Mouse (Mus musculus) embryonic facial prominence, embryonic 11.5 days (tissue): Measurements from ENCODE around the gene Gm13697. TPM values are rescaled to one million over a fixed set of nuclear protein-coding genes. Genes with fewer than 3 reads are reported as not detected.

ENCODE experiments used
- ATAC-seq: fragments of 200-750 bp; cut with Nextera tagmentation; replicated peaks from 2 replicates; pipeline ENCODE4 v1.8.0; 2017; ENCODE audit warnings: low read depth; ENCODE audit not compliant: insufficient number of reproducible peaks, low FRiP score, low TSS enrichment
- DNase-seq: peaks from one replicate; pipeline ENCODE4 v3.0.0-alpha.2; 2015; ENCODE audit warnings: low spot score
- H3K27ac ChIP-seq: fragments of 300-500 bp; sonication (generic); replicated peaks from 2 replicates; pipeline ENCODE4 v1.5.1; 2014; ENCODE audit warnings: mild to moderate bottlenecking, low read depth, low read length, control low read depth
- H3K27me3 ChIP-seq: fragments of 300-500 bp; sonication (generic); 2 replicates; pipeline ENCODE4 v1.6.1; 2014; ENCODE audit warnings: mild to moderate bottlenecking, low read length, moderate library complexity, mixed read lengths; ENCODE audit not compliant: control insufficient read depth, insufficient read depth
- H3K36me3 ChIP-seq: fragments of 300-500 bp; sonication (generic); replicated peaks from 2 replicates; pipeline ENCODE4 v1.6.1; 2014; ENCODE audit warnings: low read depth, mild to moderate bottlenecking, low read length, moderate library complexity, mixed read lengths; ENCODE audit not compliant: control insufficient read depth, insufficient read depth
- H3K4me1 ChIP-seq: fragments of 300-500 bp; sonication (generic); 2 replicates; pipeline ENCODE4 v1.6.1; 2014; ENCODE audit warnings: low read length, mixed read lengths; ENCODE audit not compliant: control insufficient read depth, insufficient read depth
- H3K4me2 ChIP-seq: fragments of 300-500 bp; sonication (generic); 2 replicates; pipeline ENCODE4 v1.6.1; 2014; ENCODE audit warnings: low read depth, mild to moderate bottlenecking, control low read depth, low read length, moderate library complexity
- H3K4me3 ChIP-seq: fragments of 300-500 bp; sonication (generic); 2 replicates; pipeline ENCODE4 v1.5.1; 2014; ENCODE audit warnings: low read depth, low read length, control low read depth
- H3K9ac ChIP-seq: fragments of 300-500 bp; sonication (generic); replicated peaks from 2 replicates; pipeline ENCODE4 v1.6.1; 2014; ENCODE audit warnings: mild to moderate bottlenecking, control low read depth, low read length
- H3K9me3 ChIP-seq: fragments of 300-500 bp; sonication (generic); replicated peaks from 2 replicates; pipeline ENCODE4 v1.6.1; 2016; ENCODE audit warnings: mild to moderate bottlenecking, low read length, inconsistent platforms, mixed read lengths; ENCODE audit not compliant: control insufficient read depth
- WGBS: fragments of 180-500 bp; shearing (Covaris S2); extraction: QIAGEN DNeasy Blood & Tissue Kit; methylation state at CpG from one replicate; pipeline ENCODE4 v1.1.7; 2014; 5-methylcytosine and 5-hydroxymethylcytosine counted together
- polyA plus RNA-seq: library from polyadenylated mRNA; unstranded; fragments of >200 nt; fragmentation: Nextera tagmentation; extraction: Ambion mirVana; gene quantifications from 2 replicates; pipeline ENCODE4 v1.2.1, GENCODE M21; 2014

Gene Gm13697
- polyA plus RNA-seq, 1 experiment from 2014 or later = not detected

GRCm38 (mm10) chr2:84018330-84018729, 33.8 kb downstream of the Gm13697 start:
- Histone ChIP-seq H3K36me3 (no peaks in the 10 kb centered on the region), H3K9ac (no peak overlapping the region), H3K4me2 (no peak overlapping the region), H3K4me3 (no peak overlapping the region), H3K27ac (no peak overlapping the region), H3K9me3 (no peaks in the 10 kb centered on the region), H3K4me1 (no peaks in the 10 kb centered on the region), H3K27me3 (no peaks in the 10 kb centered on the region)
- DNase-seq (no peak), ATAC-seq (no peak)
- WGBS = 77% methylated on average over 3 of the region's 3 CpGs

- Histone ChIP-seq H3K9me3 (no peaks in the 10 kb centered on the region), H3K27me3 (no peaks in the 10 kb centered on the region), H3K4me2 (no peak overlapping the region), H3K27ac (no peak overlapping the region), H3K36me3 (no peaks in the 10 kb centered on the region), H3K9ac (no peak overlapping the region), H3K4me1 (no peaks in the 10 kb centered on the region), H3K4me3 (no peak overlapping the region)
- ATAC-seq (no peak; the same call in 1 of the 2 replicates), DNase-seq (no peak)
- WGBS = 68% methylated on average over 8 of the region's 8 CpGs
These were observed 35.2 kb downstream of the Gm13697 start for GRCm38 (mm10) chr2:84019519-84020305.

- no peaks in the 10 kb centered on the region for H3K27me3 ChIP-seq
- no peaks in the 10 kb centered on the region for H3K9me3 ChIP-seq
- DNase-seq (no peak), ATAC-seq (no peak)
- no peaks in the 10 kb centered on the region for H3K4me1 ChIP-seq
- no peak overlapping the region for H3K27ac ChIP-seq
- no peak overlapping the region for H3K9ac ChIP-seq
- no peaks in the 10 kb centered on the region for H3K36me3 ChIP-seq
- 82% methylated on average over 2 of the region's 2 CpGs for WGBS
- no peak overlapping the region for H3K4me2 ChIP-seq
- H3K4me3 ChIP-seq = no peak overlapping the region
These were observed 37.4 kb downstream of the Gm13697 start for GRCm38 (mm10) chr2:84021930-84022329.

GRCm38 (mm10) chr2:84022905-84023304, 38.4 kb downstream of the Gm13697 start:
- Histone ChIP-seq H3K4me3 (no peak overlapping the region), H3K36me3 (no peaks in the 10 kb centered on the region), H3K9me3 (no peaks in the 10 kb centered on the region), H3K9ac (no peak overlapping the region), H3K27me3 (no peaks in the 10 kb centered on the region), H3K4me1 (no peaks in the 10 kb centered on the region), H3K4me2 (no peak overlapping the region), H3K27ac (no peak overlapping the region)
- 86% methylated on average over 2 of the region's 2 CpGs for WGBS
- ATAC-seq = no peak
- no peak for DNase-seq

- Histone ChIP-seq H3K4me3 (no peak overlapping the region), H3K36me3 (no peaks in the 10 kb centered on the region), H3K4me1 (no peaks in the 10 kb centered on the region), H3K9ac (no peak overlapping the region), H3K27me3 (no peaks in the 10 kb centered on the region), H3K9me3 (no peaks in the 10 kb centered on the region), H3K4me2 (no peak overlapping the region), H3K27ac (no peak overlapping the region)
- ATAC-seq (no peak), DNase-seq (no peak)
- 89% methylated on average over 2 of the region's 2 CpGs for WGBS
These were observed 38.8 kb downstream of the Gm13697 start for GRCm38 (mm10) chr2:84023319-84023718.

- WGBS = 59% methylated on average over 4 of the region's 4 CpGs
- DNase-seq (no peak), ATAC-seq (no peak)
These were observed 40.7 kb downstream of the Gm13697 start for GRCm38 (mm10) chr2:84025217-84025616.

GRCm38 (mm10) chr2:84032505-84032904, 48.0 kb downstream of the Gm13697 start:
- 77% methylated on average over 2 of the region's 2 CpGs for WGBS
- no peaks in the 10 kb centered on the region for H3K27me3 ChIP-seq
- no peak overlapping the region for H3K9ac ChIP-seq
- no peaks in the 10 kb centered on the region for H3K9me3 ChIP-seq
- no peaks in the 10 kb centered on the region for H3K4me1 ChIP-seq
- H3K27ac ChIP-seq = no peak overlapping the region
- no peak for DNase-seq
- no peak overlapping the region for H3K4me3 ChIP-seq
- H3K4me2 ChIP-seq = no peak overlapping the region
- no peaks in the 10 kb centered on the region for H3K36me3 ChIP-seq
- ATAC-seq = no peak

More at GRCm38 (mm10) chr2:84025217-84025616, 40.7 kb downstream of the Gm13697 start:
- no peaks in the 10 kb centered on the region for H3K4me1 ChIP-seq
- no peak overlapping the region for H3K9ac ChIP-seq
- H3K9me3 ChIP-seq = no peaks in the 10 kb centered on the region
- no peaks in the 10 kb centered on the region for H3K27me3 ChIP-seq
- H3K36me3 ChIP-seq = no peaks in the 10 kb centered on the region
- no peak overlapping the region for H3K27ac ChIP-seq
- H3K4me2 ChIP-seq = no peak overlapping the region
- no peak overlapping the region for H3K4me3 ChIP-seq

GRCm38 (mm10) chr2:84035997-84036396, 51.5 kb downstream of the Gm13697 start:
- Histone ChIP-seq H3K4me2 (no peak overlapping the region), H3K4me1 (no peaks in the 10 kb centered on the region), H3K9me3 (no peaks in the 10 kb centered on the region), H3K27ac (no peak overlapping the region), H3K36me3 (no peaks in the 10 kb centered on the region), H3K27me3 (no peaks in the 10 kb centered on the region), H3K4me3 (no peak overlapping the region), H3K9ac (no peak overlapping the region)
- 90% methylated on average over 4 of the region's 4 CpGs for WGBS
- no peak for ATAC-seq
- DNase-seq = no peak
